Mouse (Mus musculus) hematopoietic multipotent progenitor cell, adult 10-12 weeks (in vitro differentiated cells): ENCODE data around the gene Creg2. TPM values are rescaled to one million over a fixed set of nuclear protein-coding genes. Genes with fewer than 3 reads are reported as not detected.

Experiments used
- polyA plus RNA-seq: library from polyadenylated mRNA; stranded (reverse); fragments of >175 nt; gene quantifications from 2 replicates; pipeline ENCODE4 v1.2.3, GENCODE M21; 2012; ENCODE audit warnings: low replicate concordance

Creg2 gene
- polyA plus RNA-seq: 0.06 and 0.35 TPM in 2 replicates

GRCm38 (mm10) chr1:39651241-39651548, at the start of gene Creg2:
Creg2 (minus strand) TSS chr1:39651474.

GRCm38 (mm10) chr1:39577253-39577705, 74.0 kb downstream of the Creg2 start, which contains the start of gene Rnf149:
Rnf149 (minus strand) TSS chr1:39577405.

Other genes starting within 250 kb of the Creg2 start
- 6.9 and 13.4 TPM in 2 replicates for gene Tbc1d8, start 172.7 kb downstream of the Creg2 start, polyA plus RNA-seq
- gene Cnot11, start 116.5 kb downstream of the Creg2 start, polyA plus RNA-seq: 30.4 and 62.9 TPM in 2 replicates
- 31.6 and 62.7 TPM in 2 replicates for gene Rnf149, start 74.1 kb downstream of the Creg2 start, polyA plus RNA-seq
- gene Rfx8, start 69.5 kb upstream of the Creg2 start, polyA plus RNA-seq: not detected in 2 replicates
- not detected in 2 replicates for gene Gm3646, start 153.9 kb upstream of the Creg2 start, polyA plus RNA-seq
- 94.6 and 102 TPM in 2 replicates for gene Map4k4, start 249.4 kb upstream of the Creg2 start, polyA plus RNA-seq